Mouse (Mus musculus): ENCODE data around the gene Myo18a. TPM values are rescaled to one million over a fixed set of nuclear protein-coding genes. Genes with fewer than 3 reads are reported as not detected.

The Myo18a gene
- polyA plus RNA-seq, 1 experiment from 2014 or later = 38.2 TPM

- H3K9ac ChIP-seq = no peak overlapping the region
- no peaks in the 10 kb centered on the region for H3K27me3 ChIP-seq
- no peak overlapping the region for H3K27ac ChIP-seq
- no peak overlapping the region for H3K4me2 ChIP-seq
- H3K36me3 ChIP-seq (ENCODE audit: poor library complexity, severe bottlenecking) = no peaks in the 10 kb centered on the region
- peaks cover 37% of the 10 kb centered on the region for H3K4me1 ChIP-seq
- WGBS = 5% methylated on average over 2 of the region's 2 CpGs
- H3K9me3 ChIP-seq (replicated peaks) = no peaks in the 10 kb centered on the region
- ATAC-seq = peak; percentile 65; the same call in 1 of the 2 replicates
- H3K4me3 ChIP-seq = no peak overlapping the region
Observed at GRCm38 (mm10) chr11:77806218-77806617, 43.2 kb downstream of the Myo18a start.

GRCm38 (mm10) chr11:77806855-77807254 is 43.8 kb downstream of the Myo18a start:
- H3K27me3 ChIP-seq = no peaks in the 10 kb centered on the region
- no peak overlapping the region for H3K27ac ChIP-seq
- no peak overlapping the region for H3K4me2 ChIP-seq
- H3K9me3 ChIP-seq (replicated peaks) = no peaks in the 10 kb centered on the region
- H3K9ac ChIP-seq = no peak overlapping the region
- WGBS = 84% methylated on average over 6 of the region's 6 CpGs
- 0 out of 2 replicates have a peak, but pooled peaks cover under 1% of the 10 kb centered on the region for H3K36me3 ChIP-seq (ENCODE audit: poor library complexity, severe bottlenecking)
- peaks cover 33% of the 10 kb centered on the region for H3K4me1 ChIP-seq
- no peak for ATAC-seq
- no peak overlapping the region for H3K4me3 ChIP-seq

GRCm38 (mm10) chr11:77808051-77808465 is 45.0 kb downstream of the Myo18a start:
- Histone ChIP-seq H3K36me3 (ENCODE audit: poor library complexity, severe bottlenecking) (peaks cover 10% of the 10 kb centered on the region; the same call in 1 of the 2 replicates), H3K9ac (peak overlapping the region; percentile 22; the same call in 1 of the 2 replicates), H3K27me3 (no peaks in the 10 kb centered on the region), H3K4me3 (no peak overlapping the region), H3K4me2 (no peak overlapping the region), H3K27ac (no peak overlapping the region), H3K4me1 (peaks cover 33% of the 10 kb centered on the region), H3K9me3 (replicated peaks) (no peaks in the 10 kb centered on the region)
- WGBS = 5% methylated on average over 5 of the region's 5 CpGs
- ATAC-seq = no peak

- WGBS = 70% methylated on average over 4 of the region's 4 CpGs
- Histone ChIP-seq H3K36me3 (ENCODE audit: poor library complexity, severe bottlenecking) (peaks cover 10% of the 10 kb centered on the region; the same call in 1 of the 2 replicates), H3K9ac (no peak overlapping the region), H3K4me2 (no peak overlapping the region), H3K27me3 (no peaks in the 10 kb centered on the region), H3K9me3 (replicated peaks) (no peaks in the 10 kb centered on the region), H3K27ac (no peak overlapping the region), H3K4me1 (peaks cover 33% of the 10 kb centered on the region), H3K4me3 (no peak overlapping the region)
- no peak for ATAC-seq
Observed at GRCm38 (mm10) chr11:77809215-77809614, 46.2 kb downstream of the Myo18a start.

GRCm38 (mm10) chr11:77810018-77810417 is 47.0 kb downstream of the Myo18a start:
- Histone ChIP-seq H3K4me2 (no peak overlapping the region), H3K9me3 (replicated peaks) (no peaks in the 10 kb centered on the region), H3K9ac (no peak overlapping the region), H3K27ac (no peak overlapping the region), H3K36me3 (ENCODE audit: poor library complexity, severe bottlenecking) (peaks cover 10% of the 10 kb centered on the region; the same call in 1 of the 2 replicates), H3K27me3 (no peaks in the 10 kb centered on the region), H3K4me1 (peaks cover 33% of the 10 kb centered on the region), H3K4me3 (no peak overlapping the region)
- 97% methylated on average over 6 of the region's 6 CpGs for WGBS
- ATAC-seq = no peak

GRCm38 (mm10) chr11:77813969-77814368 is 50.9 kb downstream of the Myo18a start:
- ATAC-seq = no peak
- no peaks in the 10 kb centered on the region for H3K9me3 ChIP-seq (replicated peaks)
- H3K4me2 ChIP-seq = no peak overlapping the region
- 83% methylated on average over 2 of the region's 2 CpGs for whole genome bisulfite sequencing
- H3K36me3 ChIP-seq (ENCODE audit: poor library complexity, severe bottlenecking) = peaks cover 26% of the 10 kb centered on the region
- H3K27me3 ChIP-seq = no peaks in the 10 kb centered on the region
- H3K27ac ChIP-seq = no peak overlapping the region
- H3K9ac ChIP-seq = no peak overlapping the region
- peaks cover 5% of the 10 kb centered on the region for H3K4me1 ChIP-seq
- H3K4me3 ChIP-seq = no peak overlapping the region

GRCm38 (mm10) chr11:77816003-77816402 is 53.0 kb downstream of the Myo18a start:
- no peak overlapping the region for H3K4me2 ChIP-seq
- H3K36me3 ChIP-seq (ENCODE audit: poor library complexity, severe bottlenecking) = peaks cover 44% of the 10 kb centered on the region
- 21% methylated on average over 3 of the region's 3 CpGs for WGBS
- no peaks in the 10 kb centered on the region for H3K9me3 ChIP-seq (replicated peaks)
- H3K4me1 ChIP-seq = no peaks in the 10 kb centered on the region
- 0 out of 2 replicates have a peak, but pooled peaks have one; percentile 53 for ATAC-seq
- no peak overlapping the region for H3K9ac ChIP-seq
- no peak overlapping the region for H3K27ac ChIP-seq
- H3K27me3 ChIP-seq = no peaks in the 10 kb centered on the region
- H3K4me3 ChIP-seq = no peak overlapping the region

GRCm38 (mm10) chr11:77821648-77822047 is 58.6 kb downstream of the Myo18a start:
- no peak for ATAC-seq
- Histone ChIP-seq H3K9me3 (replicated peaks) (no peaks in the 10 kb centered on the region), H3K27me3 (peaks cover 17% of the 10 kb centered on the region), H3K4me2 (no peak overlapping the region), H3K36me3 (ENCODE audit: poor library complexity, severe bottlenecking) (peaks cover 66% of the 10 kb centered on the region), H3K9ac (no peak overlapping the region), H3K27ac (no peak overlapping the region), H3K4me1 (peaks cover 22% of the 10 kb centered on the region), H3K4me3 (no peak overlapping the region)
- WGBS = 11% methylated on average over 8 of the region's 8 CpGs

- no peak for ATAC-seq
- Histone ChIP-seq H3K9ac (no peak overlapping the region), H3K4me2 (no peak overlapping the region), H3K27me3 (peaks cover 17% of the 10 kb centered on the region), H3K27ac (no peak overlapping the region), H3K36me3 (ENCODE audit: poor library complexity, severe bottlenecking) (peaks cover 63% of the 10 kb centered on the region), H3K9me3 (replicated peaks) (no peaks in the 10 kb centered on the region), H3K4me1 (peaks cover 33% of the 10 kb centered on the region), H3K4me3 (no peak overlapping the region)
- WGBS = 16% methylated on average over 7 of the region's 7 CpGs
Observed at GRCm38 (mm10) chr11:77822781-77823180, 59.7 kb downstream of the Myo18a start.

GRCm38 (mm10) chr11:77825853-77826252 is 62.8 kb downstream of the Myo18a start:
- ATAC-seq = no peak
- Histone ChIP-seq H3K36me3 (ENCODE audit: poor library complexity, severe bottlenecking) (peaks cover 56% of the 10 kb centered on the region), H3K9me3 (replicated peaks) (no peaks in the 10 kb centered on the region), H3K4me2 (no peak overlapping the region), H3K27ac (peak overlapping the region; percentile 53), H3K4me1 (peaks cover 60% of the 10 kb centered on the region), H3K27me3 (peaks cover 17% of the 10 kb centered on the region), H3K9ac (no peak overlapping the region), H3K4me3 (no peak overlapping the region)
- 2% methylated on average over 5 of the region's 5 CpGs for WGBS

- peaks cover 17% of the 10 kb centered on the region for H3K27me3 ChIP-seq
- H3K9me3 ChIP-seq (replicated peaks) = no peaks in the 10 kb centered on the region
- 41% methylated on average over 3 of the region's 3 CpGs for WGBS
- no peak for ATAC-seq
- no peak overlapping the region for H3K4me2 ChIP-seq
- peak overlapping the region; percentile 53 for H3K27ac ChIP-seq
- H3K9ac ChIP-seq = no peak overlapping the region
- H3K4me3 ChIP-seq = no peak overlapping the region
- peaks cover 64% of the 10 kb centered on the region for H3K4me1 ChIP-seq
- peaks cover 52% of the 10 kb centered on the region for H3K36me3 ChIP-seq (ENCODE audit: poor library complexity, severe bottlenecking)
Observed at GRCm38 (mm10) chr11:77826311-77826710, 63.3 kb downstream of the Myo18a start.

- Histone ChIP-seq H3K9ac (no peak overlapping the region), H3K4me2 (no peak overlapping the region), H3K4me3 (no peak overlapping the region), H3K4me1 (peaks cover 59% of the 10 kb centered on the region), H3K27ac (no peak overlapping the region), H3K9me3 (replicated peaks) (no peaks in the 10 kb centered on the region), H3K36me3 (ENCODE audit: poor library complexity, severe bottlenecking) (peaks cover 53% of the 10 kb centered on the region), H3K27me3 (peaks cover 17% of the 10 kb centered on the region)
- 49% methylated on average over 18 of the region's 18 CpGs for WGBS
- peak; percentile 76 for ATAC-seq
Observed at GRCm38 (mm10) chr11:77827241-77827995, 64.4 kb downstream of the Myo18a start.
